Mouse (Mus musculus): ENCODE measurements at regions not wholly inside any gene's neighbourhood (a gene's known extent, or its start where the extent isn't known, plus 50 kb on each side); places are given as distances from the start of the nearest gene placed in this dataset.

DNA sequence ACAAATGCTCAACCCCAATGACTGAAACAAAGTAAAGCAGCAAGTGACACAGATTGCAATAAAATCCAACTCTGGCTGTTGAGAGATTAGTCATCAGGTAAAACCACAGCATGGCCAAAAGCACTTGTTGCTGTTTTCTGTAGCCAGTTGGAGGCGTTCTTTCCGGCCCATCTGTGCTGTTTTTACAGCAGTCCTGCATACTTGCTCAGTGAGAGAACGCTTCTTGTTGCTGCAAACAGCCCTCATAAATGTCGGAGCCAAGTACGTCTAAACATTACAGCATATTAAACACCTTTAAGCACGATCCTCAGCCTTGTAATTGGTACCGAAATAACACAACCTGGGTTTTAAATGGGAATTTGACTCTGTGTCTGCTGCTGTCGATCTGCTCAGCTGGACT, 65.6 kb upstream of the Hs3st3a1 start:
- no peak for DNase-seq

DNA sequence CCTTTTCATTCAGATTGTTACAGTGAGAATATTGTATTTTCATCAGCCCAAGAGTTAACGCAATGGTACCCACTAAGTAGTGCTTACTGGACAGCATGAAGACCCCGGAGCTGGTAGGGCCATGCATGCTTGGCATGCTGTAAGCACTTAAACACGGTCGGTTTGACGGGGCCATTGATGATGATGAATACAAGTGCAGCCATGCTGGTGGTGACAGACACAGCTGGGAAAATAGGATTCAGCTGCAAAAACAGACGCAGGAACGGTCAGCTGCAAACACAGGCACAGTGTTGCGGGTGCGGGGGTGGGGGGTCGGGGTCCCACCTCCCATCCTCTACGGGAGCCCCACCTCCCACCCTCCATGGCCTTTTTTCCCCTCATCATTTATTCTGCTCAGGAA, 99.7 kb upstream of the Hs3st3a1 start:
- DNase-seq: no peak

DNA sequence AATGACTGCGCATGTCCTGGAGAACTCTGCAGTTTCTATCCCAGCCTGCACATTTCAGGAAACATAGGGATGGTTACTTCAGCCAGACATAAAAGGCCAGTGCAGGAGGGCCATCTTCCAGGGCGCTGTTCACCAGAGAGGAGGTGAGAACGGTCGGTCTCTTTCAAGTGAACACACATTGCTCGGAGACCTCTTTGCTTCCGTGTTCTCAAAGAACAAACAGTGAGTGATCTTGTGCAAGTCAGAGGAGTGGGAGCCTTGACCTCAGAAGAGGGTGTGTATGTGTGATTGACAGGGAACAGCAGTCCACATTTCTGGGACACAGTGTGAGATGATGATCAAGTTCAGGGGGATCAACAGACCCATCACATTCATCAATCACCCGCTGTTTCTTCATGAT, 102.7 kb upstream of the Hs3st3a1 start:
- no peak for DNase-seq

DNA sequence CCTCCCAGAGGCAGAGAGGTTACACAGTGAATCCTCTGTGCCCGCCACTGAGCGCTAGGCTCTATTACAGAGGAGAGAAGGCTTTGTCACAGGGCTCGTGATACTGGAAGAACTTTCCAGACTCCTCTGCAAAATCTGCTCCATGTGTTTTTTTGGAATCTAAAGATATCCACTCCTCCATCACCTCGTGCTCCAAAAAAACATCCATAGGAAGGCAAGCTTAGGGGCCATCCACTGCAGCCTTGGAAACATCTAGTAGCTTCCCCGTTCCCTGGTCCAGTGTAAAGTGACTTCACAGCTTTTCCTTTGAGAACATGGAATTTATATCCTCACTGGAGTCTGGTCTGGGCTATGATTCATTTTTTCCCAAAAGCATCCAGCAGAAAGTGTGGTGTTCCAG, 103.3 kb upstream of the Hs3st3a1 start:
- DNase-seq: no peak

DNA sequence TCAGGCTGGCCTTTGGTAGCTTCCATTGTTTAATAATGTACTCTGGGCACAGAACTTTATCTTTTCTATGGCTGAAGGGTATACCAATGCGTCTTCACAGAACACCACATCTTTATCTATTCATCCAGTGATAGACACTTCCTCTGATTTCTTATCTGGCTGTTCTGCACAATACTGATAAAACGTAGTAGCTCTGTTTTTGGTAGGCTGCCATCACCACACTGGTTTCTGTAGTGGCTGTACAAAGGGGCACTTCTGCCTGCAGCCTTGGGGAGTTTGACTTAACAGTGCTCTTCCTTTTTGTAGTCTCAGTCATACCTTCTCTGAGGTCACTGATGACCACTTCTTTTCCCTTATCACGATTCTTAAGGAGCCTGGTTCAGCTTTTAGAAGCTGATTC, 106.0 kb upstream of the Hs3st3a1 start:
- DNase-seq: no peak

DNA sequence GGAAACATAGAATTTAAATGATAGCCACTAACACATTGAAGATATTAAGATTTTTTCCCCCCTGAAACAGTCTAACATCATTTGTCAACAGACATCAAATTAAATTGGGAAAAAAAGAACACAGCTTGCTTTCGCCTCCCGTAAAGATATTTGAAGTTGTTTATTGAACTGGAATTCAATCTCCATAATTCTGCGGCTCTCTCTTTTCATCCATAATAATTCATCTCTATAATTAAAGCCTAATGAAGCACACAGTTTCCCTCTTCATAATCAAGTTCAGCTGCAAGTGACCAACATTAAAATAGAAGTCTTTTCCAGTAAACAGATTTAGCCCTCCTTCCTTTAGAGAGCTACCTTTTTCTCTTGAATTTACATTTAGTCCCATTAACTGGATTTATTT, 107.4 kb upstream of the Hs3st3a1 start:
- DNase-seq: no peak

DNA sequence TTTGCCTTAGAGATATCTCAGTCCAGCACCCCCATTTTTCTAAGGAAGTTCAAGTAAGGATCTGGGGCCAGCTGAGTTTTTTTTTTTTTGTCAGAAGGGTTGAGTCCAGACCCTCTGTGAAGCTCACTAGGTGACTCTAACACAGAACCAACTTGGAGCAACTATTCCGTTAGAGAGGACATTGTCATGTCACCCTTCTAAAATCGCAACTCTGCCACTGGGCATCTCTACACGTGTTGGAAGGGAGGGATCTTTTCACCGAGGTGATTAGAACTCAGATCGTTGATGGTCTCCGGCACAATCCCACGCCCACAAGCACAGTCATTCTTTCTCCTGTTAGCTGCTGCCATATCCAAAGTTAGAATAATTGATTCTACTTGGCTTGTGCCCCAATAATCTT, 108.5 kb upstream of the Hs3st3a1 start:
- no peak for DNase-seq

DNA sequence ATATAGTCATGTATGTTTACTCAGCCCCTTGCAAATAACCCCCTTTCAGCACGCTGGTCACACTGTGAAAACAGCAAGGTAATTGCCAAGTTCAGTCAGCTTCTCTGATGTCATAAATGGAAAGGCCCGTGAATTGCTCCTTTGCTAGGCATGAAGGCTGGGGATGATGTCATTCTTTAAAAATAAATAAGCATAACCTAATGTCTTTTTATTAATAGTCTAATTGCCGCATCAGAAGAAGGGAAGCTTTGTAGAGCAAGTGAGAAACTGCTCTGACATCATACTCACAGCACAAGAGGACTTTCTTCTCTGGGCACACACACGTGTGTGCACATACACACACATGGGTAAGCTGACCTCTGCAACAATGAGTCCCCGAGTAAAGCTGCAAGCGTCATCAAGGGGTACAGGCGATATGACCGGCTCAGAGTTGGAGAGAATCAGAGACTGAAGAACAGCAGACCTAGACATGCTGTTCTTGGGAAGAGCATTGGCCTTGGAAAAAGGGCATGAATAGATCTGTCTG, 113.2 kb upstream of the Hs3st3a1 start:
- DNase-seq: no peak

DNA sequence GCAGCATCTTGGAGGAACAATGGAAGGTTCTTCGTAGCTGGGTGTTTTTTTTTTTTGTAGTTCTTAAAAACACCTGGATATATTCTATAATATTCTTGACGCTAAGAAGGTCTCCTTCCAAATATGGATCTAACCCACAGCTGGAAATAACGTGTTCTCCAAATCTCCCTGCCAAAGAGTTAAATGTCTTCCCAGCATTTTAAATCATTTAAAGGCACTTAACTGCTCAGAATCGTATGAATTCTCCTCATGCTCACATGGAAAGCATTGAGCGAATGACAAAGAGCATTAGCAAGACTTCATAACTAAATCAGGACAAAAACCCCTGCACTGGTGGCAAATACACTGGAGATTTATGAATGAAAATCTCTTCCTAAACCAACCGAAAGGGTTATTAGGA, 117.7 kb upstream of the Hs3st3a1 start:
- no peak for DNase-seq

DNA sequence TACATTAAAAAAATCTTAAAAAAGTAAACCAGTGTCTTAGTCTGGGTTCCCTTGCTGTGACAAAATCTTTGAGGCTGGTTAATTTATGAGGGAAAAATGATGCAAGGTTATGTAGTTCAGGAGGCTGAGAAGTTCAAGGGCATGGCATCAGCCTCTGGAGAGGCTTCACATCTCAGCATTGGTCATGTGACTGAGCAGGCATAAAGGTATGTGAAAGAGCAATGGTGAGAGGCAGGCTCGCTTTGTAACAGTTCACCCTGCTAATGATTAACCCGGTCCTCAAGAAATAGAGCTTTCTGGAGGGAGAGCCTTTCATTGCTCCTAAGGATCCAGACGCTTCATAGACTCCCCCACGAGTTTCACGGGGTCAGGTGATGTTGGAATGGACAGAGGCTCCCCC, 120.1 kb upstream of the Hs3st3a1 start:
- DNase-seq: no peak

DNA sequence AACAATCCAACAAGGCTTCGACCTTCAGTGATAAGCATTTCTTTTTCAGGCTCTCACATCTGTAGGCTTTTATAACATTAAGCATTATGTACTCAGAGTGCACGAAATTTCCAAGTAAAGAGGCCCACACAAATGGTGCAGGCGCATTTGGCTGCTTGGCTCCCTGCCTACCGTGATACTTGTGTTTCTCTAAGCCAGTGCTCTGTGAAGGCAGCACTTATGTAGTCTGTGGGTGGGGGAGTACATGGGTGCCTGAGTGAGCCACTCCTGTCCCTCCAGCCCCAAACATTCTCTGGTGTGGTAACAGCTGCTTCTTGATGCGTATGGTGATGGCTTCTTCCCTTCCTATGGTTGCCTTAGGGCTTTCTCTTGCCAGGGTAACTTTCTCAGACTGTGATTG, 121.9 kb upstream of the Hs3st3a1 start:
- DNase-seq: no peak

DNA sequence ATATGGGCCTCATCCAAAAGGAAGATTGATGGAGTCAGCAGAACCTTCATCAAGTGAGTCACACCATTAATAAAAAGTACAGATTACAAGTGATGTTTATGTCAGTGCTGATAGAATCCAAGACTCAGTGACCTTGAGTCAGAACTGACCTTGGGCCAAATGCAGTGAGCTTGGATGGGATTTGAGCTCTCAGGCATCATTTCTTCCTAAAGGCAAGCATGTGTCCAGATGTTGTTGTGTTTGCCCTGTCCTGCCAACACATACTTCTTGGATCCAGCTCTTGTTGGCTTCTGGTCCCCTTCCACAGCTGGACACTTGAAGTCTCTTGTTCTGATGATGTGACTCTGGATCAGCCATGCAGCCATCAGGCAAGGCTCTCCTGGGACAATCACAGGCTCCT, 125.3 kb upstream of the Hs3st3a1 start:
- DNase-seq: no peak

DNA sequence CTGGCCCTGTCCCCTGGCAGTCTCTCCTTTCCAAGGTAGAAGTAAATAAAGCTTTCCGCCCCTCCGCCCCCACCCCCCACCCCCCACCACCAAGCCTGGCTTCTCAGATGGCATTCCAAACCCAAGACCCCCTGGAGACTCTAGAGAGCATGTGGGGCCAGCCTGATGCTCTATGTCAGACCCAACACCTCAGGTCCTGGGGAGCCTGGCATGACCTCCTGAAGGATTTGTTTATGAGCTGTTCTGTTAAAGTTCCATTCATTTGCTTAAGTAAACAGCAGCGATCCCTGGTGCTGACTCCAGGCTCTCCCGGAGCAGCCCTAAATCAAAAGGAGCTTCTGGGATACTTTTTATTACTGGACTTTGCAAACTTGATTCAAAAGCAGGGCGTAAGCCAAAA, 137.3 kb upstream of the Hs3st3a1 start:
- DNase-seq: no peak

DNA sequence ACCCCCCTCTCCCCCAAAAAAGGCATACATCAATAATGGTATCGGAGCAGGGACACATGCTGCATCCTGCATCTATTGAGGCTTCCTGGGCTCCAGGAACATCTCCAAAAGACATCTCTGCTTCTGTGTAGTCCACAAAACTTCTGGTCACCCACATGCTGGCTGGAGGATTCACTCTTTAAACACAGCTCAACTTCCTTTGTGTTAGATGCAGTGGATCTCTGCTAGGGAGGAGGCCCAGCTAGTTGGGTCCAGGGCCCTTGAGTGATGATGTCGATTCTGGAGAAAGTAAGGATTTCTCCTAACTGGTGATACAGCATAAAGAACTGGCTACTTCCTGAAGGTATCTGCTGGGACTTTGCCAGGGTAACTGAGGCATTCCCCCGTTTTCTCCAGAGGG, 146.9 kb upstream of the Hs3st3a1 start:
- no peak for DNase-seq

DNA sequence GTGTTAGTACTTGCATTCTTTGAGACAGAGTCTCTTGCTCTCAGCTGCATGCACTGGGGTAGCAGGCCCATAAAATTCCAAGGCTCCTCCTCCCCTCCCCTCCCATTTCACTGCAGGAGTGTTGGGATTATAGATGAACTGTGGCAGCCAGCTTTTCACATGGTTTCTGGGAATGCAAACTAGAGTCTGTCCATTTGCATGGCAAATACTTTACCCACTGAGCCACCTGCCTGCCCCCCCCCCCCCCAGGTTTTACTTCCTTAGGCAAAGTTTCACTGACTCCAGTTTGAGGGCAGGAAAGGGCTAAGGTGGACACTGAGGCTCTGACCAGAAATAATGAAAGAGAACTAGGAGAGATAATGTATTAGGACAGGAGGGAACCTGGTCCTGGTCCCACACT, 147.6 kb upstream of the Hs3st3a1 start:
- DNase-seq: no peak

DNA sequence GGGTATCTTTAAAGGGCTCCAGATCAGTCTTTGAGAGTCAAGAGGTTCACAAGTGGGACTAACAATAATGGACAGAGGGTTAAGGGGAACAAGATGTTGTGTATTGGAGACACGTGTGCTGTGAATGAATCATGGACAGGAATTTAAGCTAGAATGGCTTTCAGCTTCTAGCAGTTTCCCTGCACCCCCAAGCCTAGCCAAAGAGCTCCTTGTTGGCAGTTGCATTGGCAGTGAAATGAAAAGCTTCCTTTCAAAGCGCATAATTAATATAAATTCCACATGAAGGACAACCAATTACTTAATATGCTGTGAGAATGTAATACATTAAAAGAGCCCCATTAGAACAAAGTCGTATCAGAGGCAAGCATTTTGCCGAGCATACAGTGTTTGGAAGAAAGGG, 153.4 kb upstream of the Hs3st3a1 start:
- DNase-seq: no peak

DNA sequence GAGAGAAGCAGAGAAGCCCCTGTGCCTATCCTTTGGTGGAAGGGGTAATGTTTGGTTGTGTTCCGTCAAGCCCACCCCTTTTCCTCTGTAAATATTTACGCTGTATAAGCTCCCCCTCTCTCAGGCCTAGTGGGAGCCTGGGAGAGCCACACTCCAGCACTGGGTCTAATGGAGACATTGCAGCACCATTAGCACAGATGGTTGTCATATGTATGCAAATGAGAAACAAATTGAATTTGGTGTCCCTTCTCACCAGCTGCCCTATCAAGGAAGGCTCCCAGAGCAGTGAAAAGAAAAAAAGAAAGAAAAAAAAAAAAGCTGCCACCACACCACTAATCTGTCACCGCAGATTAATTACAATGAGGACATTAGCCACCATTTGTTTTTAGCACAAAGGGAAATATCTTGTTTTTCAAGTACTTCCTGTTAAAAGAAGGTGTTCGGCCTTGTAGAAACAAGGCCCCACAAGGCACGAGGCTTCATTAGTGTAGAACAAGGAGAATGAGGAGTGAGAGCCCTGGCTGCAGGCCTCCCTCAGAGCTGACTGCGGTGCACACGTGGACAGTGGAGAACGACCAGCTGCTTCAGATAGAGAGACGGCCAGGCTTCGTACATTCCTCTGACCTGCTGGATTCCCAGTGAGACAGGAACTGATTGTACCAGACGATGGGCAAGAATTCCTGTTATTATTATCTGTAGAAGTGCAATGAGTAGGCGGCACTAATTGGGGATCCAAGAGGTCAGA, 156.7 kb upstream of the Hs3st3a1 start:
- no peak for DNase-seq

DNA sequence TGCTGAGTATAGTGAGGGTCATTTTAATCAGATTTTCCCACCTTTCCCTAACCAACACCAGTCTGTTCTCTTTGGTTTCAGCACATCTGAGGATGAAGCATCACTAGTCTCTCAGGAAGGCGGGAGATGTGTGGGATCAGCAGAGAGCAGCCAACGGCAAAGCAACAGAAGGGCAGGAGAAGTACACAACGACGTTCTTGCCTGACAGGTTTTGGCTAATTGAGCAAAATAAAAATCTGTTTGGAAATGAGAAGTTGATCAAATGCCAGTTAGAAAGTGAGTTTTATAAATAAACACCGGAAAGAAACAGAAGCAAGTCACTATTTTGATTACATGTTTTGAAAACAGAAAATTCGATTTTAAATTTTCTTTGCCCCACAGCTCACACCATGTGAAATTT, 161.4 kb upstream of the Hs3st3a1 start:
- DNase-seq: no peak

DNA sequence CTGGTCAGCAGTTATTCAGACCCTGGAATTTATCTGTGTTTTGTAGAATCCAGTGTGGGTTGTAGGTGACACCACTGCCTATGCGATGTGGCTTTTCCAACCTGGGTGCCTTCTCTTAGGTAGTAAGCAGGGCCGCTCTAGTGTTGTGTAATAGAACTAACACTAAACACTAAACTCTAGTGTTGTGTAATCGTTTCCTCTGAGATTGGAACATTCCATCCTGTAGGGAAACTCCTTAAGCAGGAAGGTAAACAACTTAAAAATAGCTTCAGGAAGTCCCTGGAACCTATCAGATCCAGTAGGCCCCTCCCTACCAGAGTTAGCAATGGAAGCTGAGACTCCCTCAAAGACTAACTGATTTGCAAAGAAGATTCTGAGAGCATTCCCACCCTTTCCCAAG, 161.9 kb upstream of the Hs3st3a1 start:
- no peak for DNase-seq

DNA sequence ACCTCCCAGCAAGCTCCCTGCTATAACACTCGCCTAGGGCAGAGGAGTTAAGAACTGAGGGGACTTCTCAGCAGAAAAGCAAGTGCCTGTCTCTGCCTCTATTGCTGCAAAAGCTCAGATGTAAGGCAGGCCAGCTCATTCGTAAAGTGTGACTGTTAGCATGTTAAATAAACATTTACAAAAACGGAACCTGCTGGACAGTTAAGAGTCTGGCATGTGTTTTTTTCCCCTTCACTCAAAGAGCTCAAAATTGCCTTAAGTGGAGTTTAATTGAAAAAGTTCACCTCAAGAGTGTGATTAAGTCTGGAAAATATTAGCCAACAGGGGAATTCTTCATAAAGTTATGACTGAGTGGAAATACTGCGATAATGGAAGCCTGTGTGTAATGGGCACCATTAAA, 167.0 kb upstream of the Hs3st3a1 start:
- no peak for DNase-seq

DNA sequence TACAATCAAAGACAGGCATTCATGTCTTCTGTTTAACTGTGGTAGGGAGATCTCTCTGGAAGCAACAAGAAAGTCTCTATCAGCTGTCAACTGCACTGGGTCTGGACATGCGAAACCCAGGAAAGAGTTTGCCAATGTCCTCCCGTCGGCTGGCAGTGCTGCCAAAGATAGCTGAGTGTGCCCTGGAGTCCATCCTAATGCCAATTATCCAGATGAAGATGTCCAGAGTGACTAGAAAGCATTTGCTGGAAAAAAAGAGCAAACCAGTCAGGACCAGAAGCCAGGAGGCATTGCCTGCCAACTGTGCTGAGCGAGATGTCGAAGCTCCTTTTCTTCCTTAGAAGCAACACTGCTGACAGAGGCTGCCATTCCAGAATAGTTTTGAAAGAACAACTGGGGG, 167.6 kb upstream of the Hs3st3a1 start:
- no peak for DNase-seq

DNA sequence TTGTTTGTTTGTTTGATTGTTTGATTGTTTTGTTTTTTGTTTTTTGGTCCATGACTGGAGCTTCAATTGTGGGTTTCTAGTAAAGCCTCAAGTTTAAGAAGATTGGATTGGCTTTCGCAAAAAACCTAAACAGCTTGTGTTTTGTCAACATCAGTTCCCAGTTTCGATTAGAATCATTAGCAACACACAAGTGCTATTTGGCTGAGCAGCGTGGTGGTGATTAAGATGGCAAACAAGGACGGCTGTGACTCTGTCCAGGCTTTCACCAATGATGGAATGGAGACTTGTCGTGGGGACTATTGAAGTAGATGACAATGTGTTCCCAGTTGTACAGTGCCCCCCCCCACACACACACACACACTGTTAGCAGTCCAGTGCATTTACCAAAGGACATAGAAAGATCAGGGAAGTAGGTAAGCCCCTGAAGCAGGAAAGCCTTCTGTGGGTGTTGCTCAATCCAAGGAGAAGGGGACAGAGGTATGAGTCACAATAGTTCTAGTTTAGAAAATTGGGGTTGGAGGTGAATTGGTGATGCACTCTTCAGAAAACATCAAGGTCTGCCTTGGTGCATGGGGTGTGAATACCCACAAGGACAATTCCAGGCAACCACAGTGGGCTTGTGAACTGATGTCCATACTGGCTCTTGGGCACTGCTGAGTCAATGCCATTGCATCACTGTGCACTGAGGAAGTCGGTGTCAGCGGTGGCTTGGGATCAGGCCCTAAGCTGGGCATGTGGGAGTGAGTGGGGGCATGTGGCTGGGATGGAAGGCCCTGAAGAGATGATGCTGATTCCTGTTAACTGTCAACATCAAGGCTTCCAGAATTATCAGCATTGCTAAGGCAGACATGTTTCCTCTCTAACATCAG, 174.5 kb upstream of the Cox10 start:
- no peak for DNase-seq

DNA sequence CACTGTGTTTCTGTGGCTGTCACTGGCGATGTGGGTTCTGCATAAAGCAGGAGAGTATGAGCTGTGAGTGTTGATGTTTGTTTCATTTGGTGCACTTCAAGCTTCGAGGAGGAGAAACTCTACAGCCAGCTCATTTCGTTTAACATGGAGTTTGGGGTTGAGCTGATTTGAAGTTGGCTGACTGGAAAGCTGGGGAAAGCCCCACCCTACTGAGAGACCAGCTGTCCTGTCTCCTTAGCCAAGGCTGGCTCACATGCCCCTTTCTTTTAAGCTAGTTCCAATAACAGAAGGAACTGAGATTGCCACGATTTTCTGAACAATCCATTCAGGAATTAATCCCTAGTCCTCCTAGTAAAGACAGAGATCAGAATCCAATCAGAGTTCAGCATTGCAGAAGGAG, 157.6 kb upstream of the Cox10 start:
- no peak for DNase-seq

DNA sequence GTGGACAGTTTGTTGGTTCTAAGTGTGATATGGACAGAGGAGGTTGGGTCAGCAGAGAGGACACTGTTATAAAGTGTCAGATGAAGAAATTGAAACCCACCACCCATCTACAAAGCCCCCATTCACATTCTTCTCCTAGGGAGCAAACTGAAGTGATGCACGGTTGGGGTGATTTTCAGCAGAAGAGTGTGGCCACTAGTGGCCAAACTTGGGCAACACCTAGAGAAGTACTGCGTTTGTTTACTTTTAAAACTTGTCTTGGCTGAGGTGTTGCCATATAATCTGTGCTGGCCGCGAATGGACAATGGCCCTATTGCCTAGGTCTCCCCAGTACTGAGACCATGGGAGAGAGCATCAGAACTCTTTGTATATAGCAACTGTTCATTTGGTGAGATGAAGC, 150.8 kb upstream of the Cox10 start:
- DNase-seq: no peak

All from kidney, adult 8-10 months (tissue).